Mouse (Mus musculus) cerebellum, postnatal 10 days (tissue): ENCODE data around the gene Fam84b.
"Not testable (repeated sequence)": the region's sequence is repeated elsewhere in the genome, so short reads cannot be mapped to it uniquely, and the experiment has no call there.

Experiments used
- DNase-seq, 2 experiments: peaks; one replicate each; pipeline ENCODE4 v3.0.0; 2021; ENCODE audit warnings: mixed read lengths in 2 of 2

The Fam84b gene

GRCm38 (mm10) chr15:60853231-60853999, at the start of gene Fam84b:
Gene Fam84b, minus strand, starts transcription at chr15:60853778.
- peak; percentile 22 to 43 for DNase-seq

GRCm38 (mm10) chr15:60898187-60898965, 44.8 kb upstream of the Fam84b start:
- DNase-seq: no peak

- DNase-seq: no peak
Measured at GRCm38 (mm10) chr15:60896040-60896439, 42.5 kb upstream of the Fam84b start.

GRCm38 (mm10) chr15:60892976-60893463, 39.4 kb upstream of the Fam84b start:
- DNase-seq: no peak

GRCm38 (mm10) chr15:60888724-60889123, 35.1 kb upstream of the Fam84b start:
- no peak for DNase-seq

- DNase-seq: no peak
Measured at GRCm38 (mm10) chr15:60875721-60876120, 22.1 kb upstream of the Fam84b start.

GRCm38 (mm10) chr15:60862417-60862816, 8.8 kb upstream of the Fam84b start:
- no peak for DNase-seq

- DNase-seq: no peak
Measured at GRCm38 (mm10) chr15:60855112-60855511, 1.5 kb upstream of the Fam84b start.

- no peak for DNase-seq
Measured at GRCm38 (mm10) chr15:60854151-60854550, 573 bp upstream of the Fam84b start.

GRCm38 (mm10) chr15:60848630-60849029, 4.9 kb downstream of the Fam84b start:
- DNase-seq: no peak

- DNase-seq: no peak
Measured at GRCm38 (mm10) chr15:60846291-60846690, 7.3 kb downstream of the Fam84b start.

GRCm38 (mm10) chr15:60845886-60846285, 7.7 kb downstream of the Fam84b start:
- DNase-seq: no peak

- DNase-seq: no peak
Measured at GRCm38 (mm10) chr15:60841785-60842184, 11.8 kb downstream of the Fam84b start.

- not testable (repeated sequence) for DNase-seq
Measured at GRCm38 (mm10) chr15:60841312-60841711, 12.3 kb downstream of the Fam84b start.

- DNase-seq: no peak
Measured at GRCm38 (mm10) chr15:60840296-60840670, 13.3 kb downstream of the Fam84b start.

- DNase-seq: no peak
Measured at GRCm38 (mm10) chr15:60839539-60840295, 13.9 kb downstream of the Fam84b start.

GRCm38 (mm10) chr15:60838135-60838534, 15.4 kb downstream of the Fam84b start:
- DNase-seq: no peak

- DNase-seq: no peak
Measured at GRCm38 (mm10) chr15:60837719-60838118, 15.9 kb downstream of the Fam84b start.

GRCm38 (mm10) chr15:60836321-60836720, 17.3 kb downstream of the Fam84b start:
- no peak for DNase-seq

GRCm38 (mm10) chr15:60834598-60835571, 18.7 kb downstream of the Fam84b start:
- no peak for DNase-seq

GRCm38 (mm10) chr15:60833476-60834218, 19.9 kb downstream of the Fam84b start:
- DNase-seq: no peak
